Mouse (Mus musculus): ENCODE measurements around the gene Ccdc78.

DNA sequence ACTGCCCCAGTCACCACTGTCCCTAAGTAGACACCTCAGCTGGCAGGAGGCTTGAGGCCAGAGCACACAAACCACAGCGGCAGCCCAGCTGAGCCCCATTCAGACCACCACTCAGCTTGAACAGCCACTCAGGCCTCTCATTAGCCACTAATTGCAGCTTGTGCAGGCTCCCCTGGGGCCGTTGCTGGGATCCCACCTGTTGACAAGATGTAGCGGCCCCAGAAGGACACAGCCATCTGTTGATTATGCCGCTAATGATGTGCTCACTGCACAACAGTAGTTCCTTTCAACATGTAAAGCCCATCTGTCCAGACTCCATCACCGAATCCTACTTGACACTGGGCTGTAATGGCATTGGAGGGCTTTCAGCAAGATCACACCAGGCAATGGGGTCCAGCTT, 20.5 kb upstream of the Ccdc78 start:
- TF ChIP-seq CTCF (IDR thresholded peaks at IDR 0.05; ENCODE audit: extremely low read depth, insufficient read depth, insufficient read length, insufficient replicate concordance) (no peak), POLR2A (IDR thresholded peaks at IDR 0.05; ENCODE audit: low read depth, low read length) (no peak)

Measured in spleen, adult 2 months (tissue).